Mouse (Mus musculus) limb, embryonic 15.5 days (tissue): ENCODE measurements around the gene Hist1h2ah. TPM values are rescaled to one million over a fixed set of nuclear protein-coding genes. Genes with fewer than 3 reads are reported as not detected.

Source experiments
- ATAC-seq: fragments of 200-750 bp; cut with Nextera tagmentation; 2 replicates; pipeline ENCODE4 v1.8.0; 2017; ENCODE audit warnings: low read depth, moderate TSS enrichment; ENCODE audit not compliant: insufficient number of reproducible peaks, low FRiP score, low TSS enrichment
- H3K27ac ChIP-seq: fragments of 300-500 bp; sonication (generic); 2 replicates; pipeline ENCODE4 v1.5.1; 2015; ENCODE audit warnings: moderate library complexity, mild to moderate bottlenecking, inconsistent platforms
- H3K27me3 ChIP-seq: fragments of 300-500 bp; sonication (generic); 2 replicates; pipeline ENCODE4 v1.6.1; 2015; ENCODE audit warnings: inconsistent platforms
- H3K36me3 ChIP-seq: fragments of 300-500 bp; sonication (generic); 2 replicates; pipeline ENCODE4 v1.6.1; 2015; ENCODE audit warnings: inconsistent platforms
- H3K4me1 ChIP-seq: fragments of 300-500 bp; sonication (generic); 2 replicates; pipeline ENCODE4 v1.6.1; 2015; ENCODE audit warnings: inconsistent platforms
- H3K4me2 ChIP-seq: fragments of 300-500 bp; sonication (generic); 2 replicates; pipeline ENCODE4 v1.6.1; 2015; ENCODE audit warnings: mild to moderate bottlenecking, inconsistent platforms
- H3K4me3 ChIP-seq: fragments of 300-500 bp; sonication (generic); 2 replicates; pipeline ENCODE4 v1.5.1; 2015; ENCODE audit warnings: mild to moderate bottlenecking, inconsistent platforms
- H3K9ac ChIP-seq: fragments of 300-500 bp; sonication (generic); 2 replicates; pipeline ENCODE4 v1.6.1; 2015; ENCODE audit warnings: inconsistent platforms
- H3K9me3 ChIP-seq: fragments of 300-500 bp; sonication (generic); 2 replicates; pipeline ENCODE4 v1.6.1; 2016; ENCODE audit warnings: inconsistent platforms
- WGBS: fragments of 180-500 bp; shearing (Covaris S2); methylation state at CpG from one replicate; pipeline ENCODE4 v1.1.7; 2015; 5-methylcytosine and 5-hydroxymethylcytosine counted together
- polyA plus RNA-seq: library from polyadenylated mRNA; unstranded; fragments of >200 nt; fragmentation: Nextera tagmentation; extraction: Ambion mirVana; gene quantifications from 2 replicates; pipeline ENCODE4 v1.2.1, GENCODE M21; 2015

Hist1h2ah gene
- polyA plus RNA-seq, 1 experiment from 2014 or later, result 7.2 TPM

- no peaks in the 10 kb centered on the region for H3K36me3 ChIP-seq
- H3K4me3 ChIP-seq, result peak overlapping the region; percentile 57
- H3K9ac ChIP-seq, result peak overlapping the region; percentile 42; the same call in 1 of the 2 replicates
- peaks cover 99% of the 10 kb centered on the region for H3K27me3 ChIP-seq
- H3K4me2 ChIP-seq, result peak overlapping the region; percentile 96
- no peak overlapping the region for H3K27ac ChIP-seq
- no peaks in the 10 kb centered on the region for H3K9me3 ChIP-seq
- peaks cover 22% of the 10 kb centered on the region for H3K4me1 ChIP-seq
- ATAC-seq, result peak; percentile 79
- 1% methylated on average over 45 of the region's 45 CpGs for WGBS
Measured at GRCm38 (mm10) chr13:22005605-22006333, 29.6 kb downstream of the Hist1h2ah start.

GRCm38 (mm10) chr13:22001823-22002222 is 33.5 kb downstream of the Hist1h2ah start:
- Histone ChIP-seq H3K36me3 (no peaks in the 10 kb centered on the region), H3K27me3 (peaks cover 100% of the 10 kb centered on the region), H3K9ac (no peak overlapping the region), H3K27ac (no peak overlapping the region), H3K9me3 (no peaks in the 10 kb centered on the region), H3K4me2 (no peak overlapping the region), H3K4me1 (peaks cover 23% of the 10 kb centered on the region), H3K4me3 (no peak overlapping the region)
- ATAC-seq, result no peak
- WGBS, result 15% methylated on average over 5 of the region's 5 CpGs

GRCm38 (mm10) chr13:22001346-22001745 is 34.0 kb downstream of the Hist1h2ah start:
- no peak overlapping the region for H3K9ac ChIP-seq
- no peak for ATAC-seq
- WGBS, result 55% methylated on average over 2 of the region's 2 CpGs
- H3K4me3 ChIP-seq, result no peak overlapping the region
- no peak overlapping the region for H3K27ac ChIP-seq
- no peak overlapping the region for H3K4me2 ChIP-seq
- no peaks in the 10 kb centered on the region for H3K36me3 ChIP-seq
- H3K4me1 ChIP-seq, result peaks cover 22% of the 10 kb centered on the region
- H3K9me3 ChIP-seq, result no peaks in the 10 kb centered on the region
- H3K27me3 ChIP-seq, result peaks cover 100% of the 10 kb centered on the region

GRCm38 (mm10) chr13:21999147-21999546 is 36.2 kb downstream of the Hist1h2ah start:
- peaks cover 96% of the 10 kb centered on the region for H3K27me3 ChIP-seq
- WGBS, result 42% methylated on average over 4 of the region's 4 CpGs
- H3K9me3 ChIP-seq, result no peaks in the 10 kb centered on the region
- H3K9ac ChIP-seq, result no peak overlapping the region
- peaks cover 17% of the 10 kb centered on the region; the same call in 1 of the 2 replicates for H3K4me1 ChIP-seq
- H3K4me3 ChIP-seq, result no peak overlapping the region
- no peak overlapping the region for H3K4me2 ChIP-seq
- no peak for ATAC-seq
- H3K36me3 ChIP-seq, result no peaks in the 10 kb centered on the region
- no peak overlapping the region for H3K27ac ChIP-seq

- Histone ChIP-seq H3K9ac (no peak overlapping the region), H3K4me2 (no peak overlapping the region), H3K36me3 (no peaks in the 10 kb centered on the region), H3K4me1 (peaks cover 17% of the 10 kb centered on the region; the same call in 1 of the 2 replicates), H3K27ac (no peak overlapping the region), H3K27me3 (peaks cover 93% of the 10 kb centered on the region), H3K9me3 (no peaks in the 10 kb centered on the region), H3K4me3 (no peak overlapping the region)
- 21% methylated on average over 3 of the region's 3 CpGs for WGBS
- ATAC-seq, result no peak
Measured at GRCm38 (mm10) chr13:21998412-21998811, 37.0 kb downstream of the Hist1h2ah start.

- peaks cover 90% of the 10 kb centered on the region for H3K27me3 ChIP-seq
- ATAC-seq, result no peak
- H3K4me3 ChIP-seq, result no peak overlapping the region
- 13% methylated on average over 4 of the region's 4 CpGs for WGBS
- H3K27ac ChIP-seq, result no peak overlapping the region
- no peaks in the 10 kb centered on the region for H3K36me3 ChIP-seq
- H3K9me3 ChIP-seq, result no peaks in the 10 kb centered on the region
- H3K4me2 ChIP-seq, result no peak overlapping the region
- no peak overlapping the region for H3K9ac ChIP-seq
- peaks cover 17% of the 10 kb centered on the region; the same call in 1 of the 2 replicates for H3K4me1 ChIP-seq
Measured at GRCm38 (mm10) chr13:21997821-21998220, 37.5 kb downstream of the Hist1h2ah start.

GRCm38 (mm10) chr13:21997201-21997820 is 38.1 kb downstream of the Hist1h2ah start:
- WGBS, result 4% methylated on average over 21 of the region's 21 CpGs
- peak overlapping the region; percentile 32 for H3K4me2 ChIP-seq
- H3K27ac ChIP-seq, result no peak overlapping the region
- H3K9ac ChIP-seq, result no peak overlapping the region
- H3K36me3 ChIP-seq, result no peaks in the 10 kb centered on the region
- ATAC-seq, result no peak
- peaks cover 86% of the 10 kb centered on the region for H3K27me3 ChIP-seq
- no peaks in the 10 kb centered on the region for H3K9me3 ChIP-seq
- peaks cover 17% of the 10 kb centered on the region; the same call in 1 of the 2 replicates for H3K4me1 ChIP-seq
- peak overlapping the region; percentile 13; the same call in 1 of the 2 replicates for H3K4me3 ChIP-seq

GRCm38 (mm10) chr13:21996840-21997185 is 38.6 kb downstream of the Hist1h2ah start:
- under 1% methylated on average over 13 of the region's 13 CpGs for WGBS
- no peak for ATAC-seq
- H3K4me2 ChIP-seq, result peak overlapping the region; percentile 32
- no peaks in the 10 kb centered on the region for H3K36me3 ChIP-seq
- H3K4me3 ChIP-seq, result peak overlapping the region; percentile 13; the same call in 1 of the 2 replicates
- peaks cover 81% of the 10 kb centered on the region for H3K27me3 ChIP-seq
- peaks cover 15% of the 10 kb centered on the region; the same call in 1 of the 2 replicates for H3K4me1 ChIP-seq
- H3K9me3 ChIP-seq, result no peaks in the 10 kb centered on the region
- H3K9ac ChIP-seq, result no peak overlapping the region
- H3K27ac ChIP-seq, result no peak overlapping the region

GRCm38 (mm10) chr13:21996101-21996839 is 39.1 kb downstream of the Hist1h2ah start:
- WGBS, result 3% methylated on average over 12 of the region's 12 CpGs
- Histone ChIP-seq H3K27ac (no peak overlapping the region), H3K36me3 (no peaks in the 10 kb centered on the region), H3K4me2 (peak overlapping the region; percentile 44), H3K9ac (no peak overlapping the region), H3K4me3 (peak overlapping the region; percentile 33), H3K4me1 (peaks cover 14% of the 10 kb centered on the region; the same call in 1 of the 2 replicates), H3K9me3 (no peaks in the 10 kb centered on the region), H3K27me3 (peaks cover 76% of the 10 kb centered on the region)
- ATAC-seq, result no peak

GRCm38 (mm10) chr13:21995331-21995914 is 39.9 kb downstream of the Hist1h2ah start:
- under 1% methylated on average over 21 of the region's 21 CpGs for WGBS
- Histone ChIP-seq H3K36me3 (no peaks in the 10 kb centered on the region), H3K4me1 (peaks cover 14% of the 10 kb centered on the region; the same call in 1 of the 2 replicates), H3K4me3 (peak overlapping the region; percentile 33), H3K9ac (no peak overlapping the region), H3K9me3 (no peaks in the 10 kb centered on the region), H3K27ac (no peak overlapping the region), H3K4me2 (peak overlapping the region; percentile 44), H3K27me3 (peaks cover 67% of the 10 kb centered on the region)
- ATAC-seq, result no peak

GRCm38 (mm10) chr13:21994896-21995295 is 40.5 kb downstream of the Hist1h2ah start:
- Histone ChIP-seq H3K4me1 (peaks cover 14% of the 10 kb centered on the region; the same call in 1 of the 2 replicates), H3K4me3 (peak overlapping the region; percentile 33), H3K27me3 (peaks cover 62% of the 10 kb centered on the region), H3K4me2 (peak overlapping the region; percentile 44), H3K36me3 (no peaks in the 10 kb centered on the region), H3K9ac (no peak overlapping the region), H3K9me3 (no peaks in the 10 kb centered on the region), H3K27ac (no peak overlapping the region)
- ATAC-seq, result no peak
- 4% methylated on average over 8 of the region's 8 CpGs for WGBS
